Mouse (Mus musculus) spleen, postnatal 10 days (tissue): ENCODE measurements at regions not wholly inside any gene's neighbourhood (a gene's known extent, or its start where the extent isn't known, plus 50 kb on each side); places are given as distances from the start of the nearest gene placed in this dataset.

Experiments used
- DNase-seq, 2 experiments: peaks; one replicate each; pipeline ENCODE4 v3.0.0; 2021 to 2022; ENCODE audit warnings: low spot score in 2 of 2

DNA sequence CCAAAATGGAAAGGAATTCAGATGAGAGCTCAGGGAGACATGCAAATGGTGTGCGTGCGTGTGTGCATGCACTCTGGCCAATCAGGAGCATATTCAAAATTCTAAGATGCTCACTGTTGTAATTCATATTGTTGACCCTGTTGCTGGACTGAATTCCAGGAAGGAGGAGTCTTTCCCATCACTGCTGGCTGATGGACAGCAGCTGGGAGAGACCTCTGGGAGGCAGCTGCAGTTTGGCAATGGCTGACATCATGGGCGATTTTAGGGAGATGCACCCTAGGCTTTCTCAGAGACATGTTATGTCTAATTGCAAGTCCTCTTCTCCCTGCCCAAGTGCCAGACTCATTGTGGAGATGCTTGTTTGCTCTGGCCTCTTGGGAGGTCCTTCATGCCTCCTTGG lies 220.6 kb upstream of the Myocd start:
- no peak for DNase-seq

GRCm38 (mm10) chr11:65475821-65476540 lies 206.2 kb upstream of the Myocd start:
- no peak for DNase-seq

GRCm38 (mm10) chr11:65475302-65475701 lies 205.5 kb upstream of the Myocd start:
- peak in 1 of 2 experiments; percentile 13 for DNase-seq

DNA sequence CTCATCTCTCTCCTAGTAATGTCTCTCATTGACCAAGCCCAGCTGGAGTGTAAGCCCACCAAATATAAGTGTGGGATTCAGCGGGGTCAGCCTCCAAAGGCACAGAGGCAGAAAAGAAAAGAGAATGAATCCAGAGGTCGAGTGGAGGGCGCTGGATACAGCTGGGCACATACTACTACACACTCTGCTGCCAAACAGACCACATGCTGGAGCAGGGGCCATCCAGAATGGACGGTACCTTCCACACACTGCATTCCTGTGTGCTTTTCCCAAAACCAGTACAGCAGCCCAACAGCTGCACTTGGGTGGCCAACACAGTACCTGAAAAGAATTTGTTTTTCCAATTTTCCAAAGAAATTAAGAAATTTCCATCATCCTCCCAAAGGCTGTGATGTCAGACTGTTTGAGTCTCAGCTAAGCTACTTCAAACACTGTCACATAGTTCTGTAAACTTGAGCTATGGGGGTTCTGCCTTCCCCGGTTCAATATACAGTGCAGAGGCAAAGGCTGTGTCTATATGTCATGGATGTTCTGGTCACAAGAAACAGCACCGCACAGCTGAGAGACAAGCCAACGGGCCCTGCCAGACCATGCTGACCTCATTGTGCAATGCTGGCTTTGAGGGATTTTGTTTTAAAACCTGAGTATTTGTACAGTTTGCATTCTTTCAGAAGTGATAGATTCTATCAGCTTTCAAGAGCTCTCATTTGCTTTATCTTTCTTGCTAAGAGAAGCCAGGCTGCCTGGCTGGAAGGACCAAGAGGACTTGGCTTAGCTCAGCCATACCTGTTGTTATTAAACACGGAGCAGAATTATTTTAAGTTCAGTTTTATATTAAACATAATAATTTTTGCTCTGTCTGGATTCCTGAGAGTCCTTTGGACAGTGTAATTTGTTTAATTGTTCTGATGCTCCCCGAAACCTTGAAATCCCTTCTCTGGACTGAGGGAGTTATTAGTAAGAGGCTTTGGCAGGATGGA lies 200.3 kb upstream of the Myocd start:
- no peak for DNase-seq

DNA sequence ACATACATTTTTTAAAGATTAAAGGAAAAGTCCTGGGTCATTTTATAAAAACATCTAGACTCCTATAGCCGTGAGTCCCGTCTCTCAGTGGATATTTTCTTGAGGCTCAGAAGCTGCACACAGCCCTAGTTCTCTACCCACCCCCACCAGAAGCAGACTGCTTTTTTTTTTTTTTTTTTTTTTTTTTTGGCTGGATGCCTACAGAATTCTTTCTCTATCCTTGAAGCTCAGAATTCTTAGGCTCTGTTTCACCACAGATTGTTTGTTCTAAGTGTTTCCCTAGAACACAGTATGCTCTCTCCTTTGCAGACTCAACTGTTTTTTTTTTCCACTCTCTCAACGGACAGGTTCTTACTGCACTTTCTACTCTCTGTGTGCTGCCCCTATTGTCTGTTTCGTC lies 191.3 kb upstream of the Myocd start:
- no peak for DNase-seq

DNA sequence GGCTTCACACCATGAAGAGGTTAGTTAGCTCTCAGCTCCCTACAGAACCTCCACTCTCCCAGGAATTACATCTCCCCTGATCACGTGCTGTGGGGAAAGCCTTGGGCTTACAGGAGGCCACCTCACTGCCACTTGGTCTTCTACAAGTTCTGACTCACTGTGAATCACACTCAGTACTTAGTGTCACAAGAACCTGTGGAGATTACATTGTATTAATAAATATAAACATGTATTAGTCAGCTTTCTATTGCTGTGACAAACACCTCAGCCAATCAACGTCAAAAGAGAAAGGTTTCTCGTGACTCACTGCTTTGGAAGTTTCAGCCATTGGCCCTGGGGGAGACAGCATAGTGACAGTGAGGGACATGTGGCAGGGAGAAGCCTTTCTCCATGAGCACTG lies 178.6 kb upstream of the Myocd start:
- no peak for DNase-seq

GRCm38 (mm10) chr11:65443466-65444024 lies 173.8 kb upstream of the Myocd start:
- no peak for DNase-seq

DNA sequence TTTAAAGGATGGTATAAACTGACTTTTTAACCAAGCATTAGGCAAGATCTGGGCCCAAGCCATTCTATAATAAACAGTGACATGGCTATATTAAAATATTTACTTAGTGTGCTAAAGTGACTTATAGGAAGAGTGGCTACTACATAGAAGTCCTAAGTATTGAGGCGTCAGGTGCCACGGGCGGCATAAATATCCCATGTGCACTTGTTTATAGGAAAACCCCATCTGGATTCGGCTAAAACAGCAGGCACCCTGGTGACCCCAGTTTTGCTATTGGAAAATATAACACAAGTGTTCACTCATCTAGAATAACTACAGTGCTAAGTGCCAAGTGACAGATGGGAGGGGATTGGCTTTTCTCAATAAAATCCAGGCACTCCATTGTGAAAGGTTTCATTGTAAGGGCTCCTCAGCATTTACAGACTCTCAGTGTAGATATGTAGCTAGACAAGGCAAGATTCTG lies 165.9 kb upstream of the Myocd start:
- DNase-seq, result no peak

- no peak for DNase-seq
Measured at GRCm38 (mm10) chr11:65421889-65422288, 152.1 kb upstream of the Myocd start.

DNA sequence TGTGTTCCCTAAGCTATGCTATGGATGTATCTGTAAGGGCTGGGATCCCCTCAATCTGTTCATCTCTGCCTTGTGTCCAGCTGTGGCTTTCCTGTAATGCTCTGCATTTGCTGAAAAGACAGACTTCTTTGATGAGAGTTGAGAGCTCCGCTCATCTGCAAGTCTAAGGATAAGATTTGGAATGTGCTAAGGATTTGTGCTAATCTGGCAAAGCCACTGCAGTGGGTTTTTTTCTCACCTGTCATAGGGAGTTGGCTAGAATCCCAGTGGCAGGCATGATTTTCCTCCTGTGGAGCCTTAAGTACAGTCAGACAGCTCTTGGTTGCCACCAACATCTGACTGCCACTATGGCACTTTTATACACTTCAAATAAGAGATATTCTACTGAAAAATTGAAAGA lies 138.8 kb upstream of the Myocd start:
- no peak for DNase-seq

- DNase-seq, result no peak
Measured at GRCm38 (mm10) chr11:65402460-65403154, 132.8 kb upstream of the Myocd start.

DNA sequence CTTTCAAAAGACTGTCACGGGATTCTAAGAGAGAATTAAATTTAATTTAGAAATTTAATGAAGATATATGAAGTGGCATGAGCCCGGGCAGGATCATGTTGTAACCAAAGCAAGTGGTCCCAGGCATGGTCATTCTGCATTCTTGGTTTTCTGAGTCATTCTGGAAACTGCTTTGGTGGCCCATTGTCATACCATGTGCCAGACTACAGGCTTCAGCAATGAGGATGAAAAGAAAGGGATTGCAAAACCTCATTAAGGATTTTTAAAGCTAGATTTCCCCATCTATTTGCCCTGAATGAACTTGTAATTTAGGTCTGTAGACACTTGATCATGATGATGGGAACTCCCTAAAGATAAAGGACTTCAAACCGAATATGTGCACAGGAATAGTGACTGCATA lies 119.4 kb upstream of the Myocd start:
- DNase-seq, result no peak

DNA sequence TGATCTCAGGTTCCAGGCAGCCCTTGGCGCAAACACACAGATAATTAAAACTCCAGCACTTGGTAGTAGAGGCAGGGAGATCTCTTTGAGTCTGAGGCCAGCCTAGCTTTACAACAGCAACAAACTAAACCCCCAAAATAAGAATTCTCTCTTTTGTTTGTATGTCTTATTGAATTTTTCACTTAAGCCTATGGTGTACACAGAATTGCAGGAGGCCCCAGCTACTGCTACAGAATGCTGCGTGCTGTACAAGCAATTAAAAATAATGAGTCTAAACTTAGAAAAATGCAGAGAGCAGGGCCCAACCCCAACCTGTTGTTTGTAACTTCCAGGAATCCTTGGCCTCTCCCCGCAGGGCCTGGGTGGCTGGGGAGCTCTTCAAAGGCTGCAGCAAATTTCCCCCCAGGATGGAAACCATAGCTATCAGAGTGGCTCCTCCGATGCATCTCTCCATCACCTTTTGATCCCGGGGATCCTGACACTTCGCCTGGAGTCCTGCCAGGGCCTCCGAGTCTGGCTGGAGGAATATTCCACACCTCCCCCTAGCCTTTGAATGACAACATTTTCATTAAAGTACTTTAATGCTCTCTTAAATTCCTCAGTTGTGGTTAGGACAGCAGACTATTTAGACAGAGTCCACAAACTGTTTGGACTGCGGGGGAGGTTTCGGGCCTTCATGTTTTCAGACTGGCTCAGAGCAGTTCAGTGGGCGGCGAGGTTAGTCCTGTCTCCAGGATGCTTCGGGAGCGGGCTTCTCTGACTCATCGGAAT lies 116.7 kb upstream of the Myocd start:
- no peak for DNase-seq

GRCm38 (mm10) chr11:65375361-65375760 lies 105.6 kb upstream of the Myocd start:
- DNase-seq, result no peak

GRCm38 (mm10) chr11:65373136-65373535 lies 103.3 kb upstream of the Myocd start:
- DNase-seq, result no peak

DNA sequence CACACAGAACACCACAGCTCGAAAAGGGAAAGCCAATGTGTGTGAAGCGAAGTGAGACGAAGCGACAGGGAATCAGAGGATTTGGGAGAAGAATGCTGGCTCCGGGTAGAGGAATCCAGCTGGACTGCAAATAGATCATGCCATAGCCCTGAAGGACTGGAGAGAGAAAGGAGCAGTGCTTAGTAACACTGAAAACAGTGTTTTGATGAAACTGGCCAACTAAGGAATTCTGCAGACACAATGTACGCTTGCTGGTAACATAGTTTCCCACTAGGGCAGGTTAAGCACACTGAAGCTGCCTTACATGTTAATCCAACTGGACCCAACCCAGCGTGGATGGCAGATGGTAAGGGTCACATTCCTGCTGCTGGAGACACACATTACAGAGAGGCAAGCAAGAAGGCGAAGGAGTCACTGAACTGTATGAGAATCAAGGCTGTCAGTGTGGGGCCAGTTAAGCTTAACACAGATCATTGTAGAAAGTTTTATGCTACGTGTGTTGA lies 102.6 kb upstream of the Myocd start:
- no peak for DNase-seq

DNA sequence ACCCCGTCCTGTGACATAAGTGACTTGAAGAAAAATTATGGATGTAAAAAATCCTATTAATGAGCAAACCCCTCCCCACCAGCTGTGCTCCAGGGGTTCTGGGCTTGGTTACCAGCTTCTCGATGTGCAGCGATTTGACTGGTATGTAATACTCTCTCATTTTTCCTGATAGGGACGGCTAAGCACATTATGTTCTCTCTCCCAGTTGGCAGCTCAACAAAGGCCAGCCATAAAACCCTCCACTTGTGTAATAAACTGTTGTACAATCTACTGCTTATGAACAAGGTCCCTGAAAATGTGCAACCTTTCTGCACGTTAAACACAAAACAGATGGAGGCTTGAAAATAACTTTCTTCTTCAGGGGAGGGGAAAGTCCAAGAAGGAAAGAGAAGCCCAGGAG lies 98.0 kb upstream of the Myocd start:
- no peak for DNase-seq

- no peak for DNase-seq
Measured at GRCm38 (mm10) chr11:65366677-65367370, 97.0 kb upstream of the Myocd start.

- DNase-seq, result no peak
Measured at GRCm38 (mm10) chr11:65365751-65366559, 96.2 kb upstream of the Myocd start.
